Mouse (Mus musculus): ENCODE measurements around the gene Rmdn2.

DNA sequence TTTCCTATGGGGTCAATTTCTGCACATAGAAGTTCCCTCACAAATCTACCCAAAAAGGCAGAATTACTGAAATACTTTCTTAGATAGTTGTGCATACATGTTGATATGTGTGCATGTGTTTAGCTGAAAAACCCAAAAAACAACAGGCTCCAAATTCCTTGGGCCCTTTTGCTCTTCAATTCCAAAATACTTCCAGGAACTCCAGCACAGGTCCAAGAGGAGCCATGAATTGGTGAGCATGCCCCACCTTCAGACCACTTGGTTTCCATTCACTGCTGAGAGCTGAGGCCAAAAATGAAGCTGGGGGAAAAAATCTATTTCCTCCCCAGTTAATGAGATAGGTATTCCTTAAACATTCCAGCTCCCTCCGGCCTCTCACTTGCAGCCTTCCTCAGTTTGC, 98.1 kb downstream of the Rmdn2 start:
- TF ChIP-seq CEBPB (IDR thresholded peaks at IDR 0.05; ENCODE audit: low read depth) (no peak), CTCF (IDR thresholded peaks at IDR 0.05; ENCODE audit: control insufficient read depth, insufficient read depth, insufficient read length) (no peak), MAX (IDR thresholded peaks at IDR 0.05) (no peak), MYOG (IDR thresholded peaks at IDR 0.05; ENCODE audit: control insufficient read depth, extremely low read depth, insufficient read length) (no peak), USF1 (IDR thresholded peaks at IDR 0.05; ENCODE audit: low read depth) (no peak)
